Mouse (Mus musculus) heart, postnatal 25 days (tissue): ENCODE data around the gene Slc9b1. TPM values are rescaled to one million over a fixed set of nuclear protein-coding genes. Genes with fewer than 3 reads are reported as not detected.

ENCODE experiments used
- DNase-seq: peaks from one replicate; pipeline ENCODE4 v3.0.0; 2022; ENCODE audit warnings: low spot score
- intact Hi-C: fragments of 180-260 bp; cut with DNase I; formaldehyde crosslinking; loops from one replicate; pipeline ENCODE4 v1.15.1; 2025
- total RNA-seq, 2 experiments: library from RNA; stranded (reverse); gene quantifications; 2 replicates each; pipeline ENCODE4 v1.2.3; 2021

Slc9b1 gene
- total RNA-seq, 2 experiments from 2014 or later, result 0.25 TPM; not detected in 1

DNA sequence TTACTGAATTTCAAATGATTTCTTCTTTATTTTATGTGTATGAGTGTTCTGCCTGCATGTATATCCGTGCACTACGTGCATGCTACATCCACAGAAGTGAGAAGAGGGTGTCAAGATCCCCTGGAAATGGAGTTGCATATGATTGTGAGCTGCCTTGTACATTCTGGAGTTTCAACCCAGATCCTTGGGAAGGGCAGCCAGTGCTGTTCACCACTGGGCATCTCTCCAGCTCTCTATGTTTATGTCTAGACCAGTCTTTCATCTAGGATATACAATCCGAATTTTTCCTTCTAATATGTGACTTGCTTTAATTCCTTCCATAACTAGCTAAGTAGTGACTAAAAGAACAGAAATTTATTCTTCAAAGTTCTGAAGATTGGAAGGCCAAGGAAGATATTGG is 28.0 kb downstream of the Slc9b1 start:
- intact Hi-C loops, result no loop called here
- no peak for DNase-seq

- DNase-seq, result no peak
- intact Hi-C loops, result no loop called here
These were observed 29.6 kb downstream of the Slc9b1 start for GRCm38 (mm10) chr3:135377445-135377844.

DNA sequence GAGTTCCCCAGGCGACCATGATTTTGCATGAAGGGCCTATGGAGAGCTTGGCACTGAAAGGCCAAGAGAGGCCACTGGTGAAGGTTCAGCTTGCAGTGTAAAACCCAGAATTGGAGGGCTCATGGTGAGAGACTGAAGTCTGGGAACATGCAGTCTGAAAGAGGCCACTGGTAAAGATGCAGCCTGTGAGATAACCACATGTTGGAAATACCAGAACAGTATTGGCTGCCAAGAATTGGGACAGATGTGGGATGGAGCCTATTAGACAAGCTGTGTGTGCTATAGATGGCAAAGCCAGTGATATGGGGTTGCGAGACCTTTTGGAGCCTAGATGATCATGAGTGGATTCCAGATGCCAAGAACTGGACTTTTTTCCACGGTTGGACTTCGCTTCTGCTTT is 32.0 kb downstream of the Slc9b1 start:
- DNase-seq, result no peak
- intact Hi-C loops, result no loop called here

- no peak for DNase-seq
- intact Hi-C loops, result no loop called here
These were observed 45.4 kb downstream of the Slc9b1 start for GRCm38 (mm10) chr3:135393186-135393585.

GRCm38 (mm10) chr3:135395085-135395484 is 47.3 kb downstream of the Slc9b1 start:
- intact Hi-C loops, result no loop called here
- no peak for DNase-seq

DNA sequence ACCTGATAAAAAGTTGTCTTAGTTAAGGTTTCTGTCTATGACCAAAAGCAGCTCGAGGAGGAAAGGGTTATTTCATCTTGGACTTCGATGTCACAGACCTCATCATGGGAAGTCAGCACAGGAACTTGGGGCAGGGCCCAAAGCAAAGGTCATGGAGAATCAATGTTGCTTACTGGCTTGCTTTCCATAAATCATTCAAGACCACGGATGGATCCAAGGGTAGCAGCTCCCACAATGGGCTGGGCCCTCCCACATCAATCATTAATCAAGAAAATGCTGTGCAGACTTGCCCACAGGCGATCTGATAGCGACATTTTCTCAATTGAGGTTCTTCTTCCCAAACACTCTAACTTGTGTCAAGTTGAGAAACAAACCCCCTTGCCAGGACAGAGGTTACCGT is 48.3 kb downstream of the Slc9b1 start:
- DNase-seq, result no peak
- intact Hi-C loops, result no loop called here

DNA sequence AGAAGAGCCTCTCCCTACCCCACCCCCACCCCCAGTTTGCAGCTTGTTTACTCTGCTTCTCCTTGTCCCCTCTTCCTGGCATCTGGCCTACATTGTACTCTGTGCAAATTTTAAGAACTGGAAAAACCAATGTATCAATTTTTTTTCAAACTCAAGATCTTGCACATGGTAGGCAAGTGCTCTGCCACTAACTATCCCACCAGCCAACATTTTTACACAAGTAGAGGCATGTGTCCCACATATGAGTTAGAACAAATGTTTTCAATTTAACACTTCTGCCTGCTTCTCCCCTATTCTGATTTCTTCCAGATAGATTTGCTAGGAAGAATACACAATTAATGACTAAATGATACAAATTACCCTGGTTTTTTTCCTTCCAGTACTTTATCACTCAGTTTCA is 49.3 kb downstream of the Slc9b1 start:
- intact Hi-C loops, result no loop called here
- no peak for DNase-seq

GRCm38 (mm10) chr3:135402201-135402658 is 54.4 kb downstream of the Slc9b1 start:
- intact Hi-C loops, result loop anchor here (2.0 to 5.0 kb wide), 6 partner anchors 55 to 329 kb away; no protein-coding TSS in a partner anchor
- DNase-seq, result peak; percentile 66

- no peak for DNase-seq
These were observed 55.4 kb downstream of the Slc9b1 start for GRCm38 (mm10) chr3:135403211-135403610.

DNA sequence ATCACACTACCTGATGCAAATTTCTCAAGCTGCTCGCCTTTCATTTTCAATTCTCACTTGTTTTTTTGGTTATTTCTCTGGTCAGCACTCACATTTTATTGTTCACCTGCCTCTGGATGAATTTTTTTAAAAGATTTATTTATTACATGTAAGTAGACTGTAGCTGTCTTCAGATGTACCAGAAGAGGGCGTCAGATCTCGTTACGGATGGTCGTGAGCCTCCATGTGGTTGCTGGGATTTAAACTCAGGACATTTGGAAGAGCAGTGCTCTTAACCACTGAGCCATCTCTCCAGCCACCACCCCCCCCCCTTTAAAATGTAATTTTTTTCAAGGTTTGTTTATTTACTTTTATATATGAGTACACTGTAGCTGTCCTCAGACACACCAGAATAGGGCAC is 56.0 kb downstream of the Slc9b1 start:
- no peak for DNase-seq
- intact Hi-C loops, result loop anchor here (2.0 to 5.0 kb wide), 6 partner anchors 53 to 327 kb away; no protein-coding TSS in a partner anchor

More at GRCm38 (mm10) chr3:135403211-135403610, 55.4 kb downstream of the Slc9b1 start:
- intact Hi-C loops, result loop anchor here (2.0 to 5.0 kb wide), 6 partner anchors 54 to 328 kb away; no protein-coding TSS in a partner anchor

GRCm38 (mm10) chr3:135404599-135404998 is 56.8 kb downstream of the Slc9b1 start:
- no peak for DNase-seq
- intact Hi-C loops, result loop anchor here (5.0 kb wide), 4 partner anchors 53 to 178 kb away; no protein-coding TSS in a partner anchor

DNA sequence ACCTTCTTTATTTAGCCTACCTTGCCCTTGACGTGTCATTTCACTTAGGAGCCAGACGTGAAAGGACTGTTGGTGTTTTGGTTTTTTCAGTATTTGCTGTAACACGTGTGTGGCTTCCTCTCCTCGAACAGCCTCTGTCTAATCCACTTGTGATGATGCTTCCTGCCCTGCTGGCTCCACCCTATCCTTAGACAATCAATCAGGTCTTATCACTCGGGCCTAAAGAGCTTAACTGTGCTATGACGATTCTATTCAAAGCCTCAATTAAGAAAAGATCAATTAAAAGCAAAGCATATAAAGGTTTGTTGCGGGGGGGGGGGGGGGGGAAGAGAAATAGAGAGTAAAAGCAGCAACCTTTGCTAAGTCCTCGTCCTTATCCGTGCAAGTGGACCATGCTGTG is 59.5 kb downstream of the Slc9b1 start:
- DNase-seq, result no peak
- intact Hi-C loops, result no loop called here

GRCm38 (mm10) chr3:135409219-135409618 is 61.4 kb downstream of the Slc9b1 start:
- intact Hi-C loops, result no loop called here

DNA sequence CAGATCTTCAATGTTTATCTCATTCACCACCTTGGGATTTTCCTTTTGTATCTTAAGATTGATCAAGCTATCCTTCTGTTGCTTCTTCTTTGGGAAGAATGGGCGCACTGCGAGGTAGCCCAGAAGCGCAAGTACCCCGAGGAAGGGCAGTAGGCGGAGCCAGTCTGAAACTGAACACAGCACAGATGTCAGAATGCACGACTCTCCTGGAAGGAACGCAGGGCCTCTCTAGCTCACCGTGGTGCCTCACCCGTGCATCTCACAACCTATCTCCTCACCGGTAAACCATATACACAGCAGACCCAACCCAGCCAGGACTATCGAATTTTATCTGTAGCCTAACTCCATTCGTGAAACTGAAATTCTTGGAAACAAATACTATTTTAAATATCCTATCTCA is 63.2 kb downstream of the Slc9b1 start:
- DNase-seq, result no peak
- intact Hi-C loops, result no loop called here

More at GRCm38 (mm10) chr3:135409219-135409618, 61.4 kb downstream of the Slc9b1 start:
- DNase-seq, result no peak

DNA sequence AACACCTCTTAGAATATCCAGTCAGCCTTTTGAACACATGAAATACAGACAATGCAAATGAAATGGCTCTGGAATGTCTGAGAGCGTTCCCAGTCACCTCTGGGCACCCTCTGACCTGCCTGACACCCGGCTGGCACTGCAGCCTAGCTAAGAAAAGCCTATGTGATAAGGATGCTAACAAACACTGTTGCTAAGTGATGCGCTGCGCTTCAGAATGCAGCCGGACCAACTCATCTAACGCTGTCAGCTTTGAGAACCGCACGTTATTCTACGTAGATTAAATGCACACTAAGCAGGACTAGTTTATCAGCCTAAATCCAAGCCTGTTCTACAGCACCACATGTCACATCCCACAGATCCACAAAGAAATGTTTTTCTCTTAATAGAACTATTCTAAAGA is 64.0 kb downstream of the Slc9b1 start:
- DNase-seq, result peak; percentile 32
- intact Hi-C loops, result no loop called here

GRCm38 (mm10) chr3:135417245-135417644 is 69.4 kb downstream of the Slc9b1 start:
- no peak for DNase-seq
- intact Hi-C loops, result no loop called here

GRCm38 (mm10) chr3:135417799-135418198 is 70.0 kb downstream of the Slc9b1 start:
- intact Hi-C loops, result no loop called here
- DNase-seq, result no peak

DNA sequence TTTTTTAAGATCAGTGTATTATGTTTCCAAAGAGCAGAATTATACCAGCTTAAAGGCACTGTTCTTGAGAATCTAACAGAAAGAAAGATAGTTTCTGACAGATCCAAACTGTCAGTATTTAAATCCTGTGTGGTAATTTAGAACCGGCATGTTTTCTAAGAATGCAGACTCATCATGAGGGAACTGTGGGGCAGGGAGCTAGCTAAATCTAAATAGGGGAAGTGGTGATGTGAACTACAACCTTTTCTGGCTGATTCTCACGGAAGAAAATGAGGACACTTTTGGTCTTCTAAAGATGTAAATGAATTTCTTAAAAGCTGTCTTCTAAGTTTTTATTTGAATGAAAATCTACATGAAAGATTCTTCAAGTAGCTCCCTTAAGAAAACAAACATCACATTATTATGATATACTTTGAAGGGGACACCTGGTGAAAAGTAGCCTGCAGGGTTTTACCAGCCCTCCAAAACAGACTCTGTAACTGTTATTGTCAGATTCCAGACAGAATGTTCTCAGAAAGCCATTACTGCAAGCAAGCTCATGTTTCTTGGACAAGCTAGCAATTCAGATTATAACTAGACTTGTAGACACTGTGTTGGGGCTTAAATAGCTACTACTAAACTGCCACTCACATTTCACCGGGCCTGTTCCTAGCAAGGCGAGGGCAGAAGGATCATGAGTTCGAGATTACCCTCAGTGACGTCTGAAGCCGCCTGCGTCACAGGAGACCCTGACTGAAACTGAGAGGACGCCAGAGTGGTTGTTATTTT is 72.9 kb downstream of the Slc9b1 start:
- no peak for DNase-seq
- intact Hi-C loops, result loop anchor here (5.0 kb wide), 1 partner anchor 272 kb away; the partner anchor contains the start of gene Nfkb1

DNA sequence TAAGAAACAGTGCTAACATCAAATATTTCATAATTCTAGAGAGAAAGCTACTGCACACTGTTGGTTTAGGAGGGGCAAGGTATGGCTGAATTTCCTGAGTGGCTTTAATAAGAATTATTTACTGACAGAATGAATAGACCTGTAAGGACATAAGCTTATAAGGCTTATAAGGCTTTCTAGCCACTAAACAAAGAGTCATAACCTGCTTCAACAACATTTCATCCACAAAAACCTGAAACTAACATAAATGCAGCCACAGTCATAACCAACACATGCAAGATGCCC is 73.4 kb downstream of the Slc9b1 start:
- no peak for DNase-seq
- intact Hi-C loops, result loop anchor here (5.0 kb wide), 1 partner anchor 271 kb away; the partner anchor contains the start of gene Nfkb1

DNA sequence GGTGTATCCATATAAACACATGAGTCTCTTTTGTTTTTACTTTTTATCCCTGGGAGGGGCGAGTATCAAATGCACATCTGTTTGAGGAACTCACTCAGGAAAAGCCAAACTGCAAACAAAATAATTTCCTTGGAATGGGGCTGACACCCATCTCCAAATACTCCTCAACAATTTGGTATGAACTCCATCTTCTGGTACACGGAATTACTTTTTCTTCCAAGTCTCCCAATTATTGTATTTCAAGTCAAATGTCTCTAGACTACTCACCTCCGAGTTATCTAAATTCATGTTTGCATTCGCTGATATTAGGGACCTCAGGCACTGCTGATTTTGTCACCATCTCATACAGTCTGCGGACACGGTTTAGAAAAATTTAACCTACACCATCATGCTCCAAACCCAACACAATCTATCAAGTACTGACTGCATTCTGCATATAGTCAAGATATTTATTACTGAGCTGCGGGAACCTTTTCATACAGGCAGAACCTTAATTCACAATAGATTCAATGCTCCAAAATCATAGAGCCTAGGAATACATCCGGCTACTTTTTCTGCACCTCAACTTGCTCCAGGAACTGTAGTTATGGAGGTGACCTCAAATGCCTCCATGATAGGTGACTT is 74.5 kb downstream of the Slc9b1 start:
- no peak for DNase-seq
- intact Hi-C loops, result loop anchor here (5.0 kb wide), 1 partner anchor 270 kb away; the partner anchor contains the start of gene Nfkb1
